Mouse (Mus musculus) ovary, postnatal 10 days (tissue): ENCODE measurements around the gene Numb.
A peak's percentile ranks its signal among the peaks of the same experiment; 100 is the strongest.

Source experiments
- DNase-seq: peaks from one replicate; pipeline ENCODE4 v3.0.0; 2022; ENCODE audit warnings: low spot score

The Numb gene

GRCm38 (mm10) chr12:83782669-83783068, 139.1 kb downstream of the Numb start:
- no peak for DNase-seq

- no peak for DNase-seq
These were observed 140.0 kb downstream of the Numb start for GRCm38 (mm10) chr12:83781640-83782278.

GRCm38 (mm10) chr12:83781204-83781603, 140.5 kb downstream of the Numb start:
- DNase-seq = no peak

- DNase-seq = no peak
These were observed 141.6 kb downstream of the Numb start for GRCm38 (mm10) chr12:83780181-83780580.

- DNase-seq = no peak
These were observed 145.0 kb downstream of the Numb start for GRCm38 (mm10) chr12:83776766-83777165.

GRCm38 (mm10) chr12:83775621-83776020, 146.1 kb downstream of the Numb start:
- no peak for DNase-seq

GRCm38 (mm10) chr12:83770418-83771256, 151.1 kb downstream of the Numb start:
- DNase-seq = no peak

- no peak for DNase-seq
These were observed 153.4 kb downstream of the Numb start for GRCm38 (mm10) chr12:83768235-83768899.

- DNase-seq = no peak
These were observed 153.9 kb downstream of the Numb start for GRCm38 (mm10) chr12:83767833-83768232.

- no peak for DNase-seq
These were observed 155.7 kb downstream of the Numb start for GRCm38 (mm10) chr12:83765965-83766603.

- DNase-seq = no peak
These were observed 157.2 kb downstream of the Numb start for GRCm38 (mm10) chr12:83764519-83764918.

GRCm38 (mm10) chr12:83764044-83764365, 157.7 kb downstream of the Numb start:
- no peak for DNase-seq

GRCm38 (mm10) chr12:83763311-83764043, 158.3 kb downstream of the Numb start, which contains the start of gene Papln:
Gene Papln (plus strand): TSS chr12:83763634.
- no peak for DNase-seq

- DNase-seq = no peak
These were observed 159.0 kb downstream of the Numb start for GRCm38 (mm10) chr12:83762706-83763105.

GRCm38 (mm10) chr12:83760201-83760600, 161.5 kb downstream of the Numb start:
- DNase-seq = no peak

GRCm38 (mm10) chr12:83758735-83759134, 163.0 kb downstream of the Numb start:
- DNase-seq = no peak

GRCm38 (mm10) chr12:83752495-83752894, 169.2 kb downstream of the Numb start:
- peak; percentile 41 for DNase-seq

- no peak for DNase-seq
These were observed 172.5 kb downstream of the Numb start for GRCm38 (mm10) chr12:83749186-83749585.
